Mouse (Mus musculus): ENCODE results near the gene Prcd.

GRCm38 (mm10) chr11:116619156-116619555 is 34.2 kb upstream of the Prcd start:
- TF ChIP-seq POLR2A (IDR thresholded peaks at IDR 0.05; ENCODE audit: low read depth, low read length) (no peak), POLR2AphosphoS2 (IDR thresholded peaks at IDR 0.05; ENCODE audit: low read depth, low read length) (no peak), CTCF (conservative IDR thresholded peaks at IDR 0.05 in 1 of 2, IDR thresholded peaks at IDR 0.05 in 1 of 2; ENCODE audit: low read depth in 2 of 2, low read length in 2 of 2) (no peak), SIN3A (IDR thresholded peaks at IDR 0.05; ENCODE audit: low read length) (no peak), UBTF (IDR thresholded peaks at IDR 0.05; ENCODE audit: low read depth, low read length) (no peak), MAFK (IDR thresholded peaks at IDR 0.05; ENCODE audit: insufficient replicate concordance, low read length) (no peak), IRF4 (IDR thresholded peaks at IDR 0.05; ENCODE audit: low read depth, low read length) (no peak), PAX5 (IDR thresholded peaks at IDR 0.05; ENCODE audit: low read length) (no peak), ZC3H11A (IDR thresholded peaks at IDR 0.05; ENCODE audit: low read depth, low read length) (no peak), EP300 (IDR thresholded peaks at IDR 0.05; ENCODE audit: low read length) (no peak), MAZ (IDR thresholded peaks at IDR 0.05; ENCODE audit: low read depth, low read length) (no peak), NELFE (IDR thresholded peaks at IDR 0.05; ENCODE audit: low read depth, low read length) (no peak), USF2 (conservative IDR thresholded peaks at IDR 0.05; ENCODE audit: low read depth, low read length) (no peak)
